Mouse (Mus musculus) heart, adult 9 months (tissue): ENCODE data around the gene Lpar5.

Experiments
- DNase-seq, 2 experiments: peaks; one replicate each; pipeline ENCODE4 v3.0.0; 2022; ENCODE audit warnings: low spot score in 2 of 2

The Lpar5 gene

GRCm38 (mm10) chr6:125084424-125084823 lies 16.7 kb downstream of the Lpar5 start:
- DNase-seq, result peak; percentile 54 to 69

- no peak for DNase-seq
Observed at GRCm38 (mm10) chr6:125087937-125088336, 20.2 kb downstream of the Lpar5 start.

- peak; percentile 87 to 88 for DNase-seq
Observed at GRCm38 (mm10) chr6:125088561-125089321, 21.0 kb downstream of the Lpar5 start.

DNA sequence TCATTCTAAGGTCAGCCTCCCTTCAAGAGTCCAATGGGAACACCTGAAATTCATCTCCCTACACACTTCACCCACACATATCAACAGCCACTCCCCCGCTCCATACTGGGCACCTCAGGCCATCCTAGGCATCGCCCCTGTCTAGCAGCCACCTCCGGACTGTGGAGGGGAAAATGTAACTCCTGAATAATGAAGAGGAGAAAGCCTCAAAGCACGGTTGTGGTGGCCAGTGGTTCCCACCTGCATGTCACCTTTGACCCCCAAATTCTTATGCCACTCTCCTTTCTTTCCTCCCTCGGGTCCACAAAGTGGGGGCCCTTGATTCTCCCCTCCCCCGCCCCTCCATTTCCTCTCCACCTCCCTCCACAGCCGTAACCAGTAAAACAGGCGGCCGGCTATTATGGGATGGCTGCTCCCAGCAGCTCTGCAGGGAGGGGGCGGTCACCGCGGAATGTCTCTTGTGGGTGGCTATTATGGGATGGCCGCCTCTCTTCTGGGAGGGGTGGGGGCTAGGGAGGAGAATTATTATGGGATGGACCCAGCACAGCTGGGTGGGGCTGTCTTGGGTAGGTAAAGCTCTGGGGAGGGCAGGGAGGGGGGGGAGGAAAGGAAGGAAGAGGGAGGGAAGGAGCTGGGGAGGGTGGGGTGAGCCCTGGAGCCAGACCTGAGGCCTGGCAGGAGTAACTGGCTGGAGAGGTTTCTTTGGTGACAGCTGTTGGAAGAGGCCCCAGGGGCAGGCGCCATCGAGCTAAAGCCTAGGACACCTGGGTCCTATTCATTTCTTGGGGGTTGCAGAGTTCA lies 22.0 kb downstream of the Lpar5 start:
- peak; percentile 83 to 87 for DNase-seq

GRCm38 (mm10) chr6:125090341-125091085 lies 22.8 kb downstream of the Lpar5 start:
- DNase-seq, result no peak

DNA sequence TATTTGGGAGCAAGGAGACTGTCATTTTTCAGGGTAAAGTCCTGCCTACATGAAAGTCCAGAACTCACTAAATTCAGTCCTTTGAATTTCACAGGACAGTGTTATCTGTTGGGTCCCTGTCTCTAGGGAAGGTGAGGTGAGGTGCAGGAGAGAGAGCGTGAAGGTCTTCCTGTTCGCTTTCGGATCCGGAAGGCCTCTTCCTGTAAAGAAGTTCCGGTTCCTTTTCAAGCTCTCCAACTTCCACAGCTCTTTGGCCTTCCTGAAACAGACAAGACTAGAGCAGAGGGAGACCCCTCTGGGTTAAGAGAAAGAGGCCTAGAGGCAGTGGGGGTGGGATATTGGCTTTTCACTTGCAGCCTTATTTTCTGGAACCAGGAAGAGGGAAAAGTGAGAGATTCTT lies 24.7 kb downstream of the Lpar5 start:
- DNase-seq, result no peak

- DNase-seq, result no peak
Observed at GRCm38 (mm10) chr6:125094843-125095242, 27.1 kb downstream of the Lpar5 start.

- peak; percentile 89 to 90 for DNase-seq
Observed at GRCm38 (mm10) chr6:125095391-125096278, 27.9 kb downstream of the Lpar5 start, which contains the start of gene Chd4. Gene Chd4, plus strand, starts transcription at chr6:125095981.

DNA sequence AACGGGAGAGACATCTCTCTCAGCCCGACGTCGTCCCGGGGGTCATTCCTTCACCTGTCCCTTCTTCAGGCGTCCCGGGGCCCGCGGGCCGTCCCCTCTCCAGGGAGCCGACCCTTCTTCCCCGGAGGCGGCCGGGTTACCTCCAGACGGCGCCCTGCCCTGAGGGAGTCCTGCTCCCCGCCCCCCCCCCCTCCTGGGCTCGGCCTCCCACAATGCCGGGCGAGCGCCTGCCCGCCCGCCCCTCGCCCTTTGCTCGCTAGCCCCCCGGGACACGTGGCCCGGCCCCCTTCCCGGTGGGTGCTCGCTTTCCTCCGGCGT lies 28.5 kb downstream of the Lpar5 start:
- no peak for DNase-seq

DNA sequence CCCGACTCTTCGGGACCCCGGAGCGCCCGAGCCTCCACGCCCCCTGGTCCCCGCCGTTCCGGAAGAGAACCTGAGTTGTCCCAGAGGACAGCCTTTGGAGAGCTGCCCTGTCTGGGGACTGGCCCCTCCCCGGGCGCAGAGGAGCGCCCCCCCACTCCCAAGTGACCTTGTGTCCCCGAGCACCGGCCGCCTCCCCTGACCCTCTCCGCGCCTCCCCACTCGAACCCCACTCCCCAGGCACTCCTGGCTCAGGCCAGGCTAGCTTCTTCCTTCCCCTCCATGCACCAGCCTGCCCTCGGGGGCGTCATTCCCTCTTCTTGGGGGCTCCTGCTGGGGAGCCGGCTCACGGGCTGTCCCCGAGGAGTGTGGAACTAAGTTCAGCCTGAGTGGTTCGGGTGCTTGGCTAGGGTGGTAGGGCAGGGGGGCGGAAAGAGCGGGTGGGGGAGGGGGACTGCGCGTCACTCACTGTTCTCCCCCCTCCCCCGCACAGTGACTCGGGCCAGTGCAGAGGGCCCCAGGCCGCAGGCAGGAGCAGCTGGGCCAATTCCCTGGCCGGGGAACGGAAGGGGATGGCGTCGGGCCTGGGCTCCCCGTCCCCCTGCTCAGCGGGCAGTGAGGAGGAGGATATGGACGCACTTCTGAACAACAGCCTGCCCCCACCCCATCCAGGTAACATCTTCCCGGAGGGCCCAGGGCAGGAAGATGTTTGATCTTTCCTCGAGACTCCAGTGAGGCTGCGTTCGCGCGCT lies 29.1 kb downstream of the Lpar5 start:
- DNase-seq, result peak; percentile 65 to 67

DNA sequence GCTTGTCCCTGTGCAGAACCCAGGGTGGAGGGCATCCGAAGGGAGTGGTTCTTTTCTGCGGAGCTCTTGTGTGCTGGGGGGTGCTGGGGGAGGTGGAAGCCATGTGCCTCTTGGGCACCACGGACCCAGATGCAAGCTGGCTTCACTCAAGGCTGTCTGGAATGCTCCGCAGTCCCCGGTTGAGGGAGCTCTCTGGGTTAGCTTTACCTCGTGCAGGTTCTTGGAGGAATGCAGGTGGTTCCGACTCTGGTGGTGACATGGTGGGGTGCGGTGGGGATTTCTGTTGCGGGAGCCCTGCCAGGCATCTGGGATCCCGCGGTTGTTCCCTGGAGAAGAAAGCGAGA lies 29.6 kb downstream of the Lpar5 start:
- DNase-seq, result no peak

GRCm38 (mm10) chr6:125097951-125098350 lies 30.2 kb downstream of the Lpar5 start:
- DNase-seq, result no peak

- peak in 1 of 2 experiments; percentile 13 for DNase-seq
Observed at GRCm38 (mm10) chr6:125098513-125098912, 30.8 kb downstream of the Lpar5 start.

- DNase-seq, result peak; percentile 50 to 57
Observed at GRCm38 (mm10) chr6:125099421-125099971, 31.8 kb downstream of the Lpar5 start.

- DNase-seq, result no peak
Observed at GRCm38 (mm10) chr6:125101444-125101843, 33.7 kb downstream of the Lpar5 start.

DNA sequence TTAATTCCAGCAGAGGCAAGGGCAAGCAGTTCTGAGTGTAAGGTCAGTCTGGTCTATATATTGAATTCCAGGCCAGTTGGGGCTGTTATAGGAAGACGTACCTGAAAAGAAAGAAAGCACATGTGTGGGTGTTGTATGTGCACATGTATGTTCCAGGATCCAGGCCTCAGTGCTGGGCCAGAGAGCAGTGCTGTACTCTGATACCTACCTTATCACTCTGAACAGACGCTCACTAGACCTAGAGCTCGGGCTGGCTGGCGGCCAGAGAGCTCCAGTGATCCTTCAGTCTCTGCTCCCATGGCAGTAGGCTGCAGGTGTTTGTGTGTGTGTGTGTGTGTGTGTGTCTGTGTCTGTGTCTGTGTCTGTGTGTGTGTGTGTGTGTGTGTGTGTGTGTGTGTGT lies 36.5 kb downstream of the Lpar5 start:
- DNase-seq, result no peak

GRCm38 (mm10) chr6:125107705-125108104 lies 40.0 kb downstream of the Lpar5 start:
- no peak for DNase-seq

GRCm38 (mm10) chr6:125109371-125109770 lies 41.7 kb downstream of the Lpar5 start:
- no peak for DNase-seq

DNA sequence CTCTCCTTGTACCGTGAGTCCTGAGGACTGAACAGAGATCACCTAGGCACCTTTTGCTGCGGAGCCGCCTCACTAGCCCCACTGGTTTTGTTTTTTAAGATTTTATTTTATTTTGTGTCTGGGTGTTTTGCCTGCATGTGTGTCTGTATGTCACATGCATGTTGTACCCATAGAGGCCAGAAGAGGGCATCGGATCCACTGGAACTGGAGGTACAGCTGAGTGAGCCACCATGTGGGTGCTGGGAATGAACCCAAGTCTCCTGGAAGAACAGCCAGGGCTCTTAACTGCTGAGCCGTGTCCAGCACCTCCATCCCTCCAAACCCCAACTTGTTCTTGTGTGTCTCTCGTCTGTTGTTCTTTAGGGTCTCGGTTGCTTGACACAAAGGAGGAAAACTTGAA lies 43.2 kb downstream of the Lpar5 start:
- DNase-seq, result peak in 1 of 2 experiments; percentile 29

- no peak for DNase-seq
Observed at GRCm38 (mm10) chr6:125112553-125112952, 44.8 kb downstream of the Lpar5 start.
